Mouse (Mus musculus) neural tube, embryonic 14.5 days (tissue): ENCODE data around the gene Ankrd13a. TPM values are rescaled to one million over a fixed set of nuclear protein-coding genes. Genes with fewer than 3 reads are reported as not detected.

Experiments
- ATAC-seq: fragments of 200-750 bp; cut with Nextera tagmentation; 2 replicates; pipeline ENCODE4 v1.8.0; 2017; ENCODE audit warnings: low read depth, mild to moderate bottlenecking, moderate TSS enrichment, moderate library complexity
- H3K27ac ChIP-seq: fragments of 300-500 bp; sonication (generic); 2 replicates; pipeline ENCODE4 v1.5.1; 2014; ENCODE audit warnings: low read depth, mild to moderate bottlenecking, control low read depth, low read length, moderate library complexity, mixed read lengths
- H3K27me3 ChIP-seq: fragments of 300-500 bp; sonication (generic); 2 replicates; pipeline ENCODE4 v1.6.1; 2014; ENCODE audit warnings: low read length; ENCODE audit not compliant: control insufficient read depth, insufficient read depth
- H3K36me3 ChIP-seq: fragments of 300-500 bp; sonication (generic); 2 replicates; pipeline ENCODE4 v1.6.1; 2014; ENCODE audit warnings: low read length, mixed read lengths; ENCODE audit not compliant: control insufficient read depth, insufficient read depth
- H3K4me1 ChIP-seq: fragments of 300-500 bp; sonication (generic); 2 replicates; pipeline ENCODE4 v1.6.1; 2014; ENCODE audit warnings: low read length; ENCODE audit not compliant: control insufficient read depth, insufficient read depth
- H3K4me2 ChIP-seq: fragments of 300-500 bp; sonication (generic); 2 replicates; pipeline ENCODE4 v1.6.1; 2014; ENCODE audit warnings: mild to moderate bottlenecking, low read depth, low read length, control low read depth
- H3K4me3 ChIP-seq: fragments of 300-500 bp; sonication (generic); 2 replicates; pipeline ENCODE4 v1.5.1; 2014; ENCODE audit warnings: low read depth, low read length, control low read depth, mixed read lengths
- H3K9ac ChIP-seq: fragments of 300-500 bp; sonication (generic); replicated peaks from 2 replicates; pipeline ENCODE4 v1.6.1; 2014; ENCODE audit warnings: low read depth, mild to moderate bottlenecking, control low read depth, low read length, mixed read lengths
- H3K9me3 ChIP-seq: fragments of 300-500 bp; sonication (generic); 2 replicates; pipeline ENCODE4 v1.6.1; 2016; ENCODE audit warnings: low read length; ENCODE audit not compliant: control insufficient read depth
- WGBS: fragments of 180-500 bp; shearing (Covaris S2); extraction: QIAGEN DNeasy Blood & Tissue Kit; methylation state at CpG from one replicate; pipeline ENCODE4 v1.1.7; 2014; 5-methylcytosine and 5-hydroxymethylcytosine counted together
- polyA plus RNA-seq: library from polyadenylated mRNA; unstranded; fragments of >200 nt; fragmentation: Nextera tagmentation; extraction: Ambion mirVana; gene quantifications from 2 replicates; pipeline ENCODE4 v1.2.1, GENCODE M21; 2014

Gene Ankrd13a
- polyA plus RNA-seq, 1 experiment from 2014 or later = 38.8 TPM

GRCm38 (mm10) chr5:114807893-114808292, 33.4 kb downstream of the Ankrd13a start:
- Histone ChIP-seq H3K4me1 (0 out of 2 replicates have a peak, but pooled peaks cover 8% of the 10 kb centered on the region), H3K27me3 (no peaks in the 10 kb centered on the region), H3K27ac (no peak overlapping the region), H3K9me3 (no peaks in the 10 kb centered on the region), H3K4me2 (no peak overlapping the region), H3K36me3 (peaks cover 16% of the 10 kb centered on the region; the same call in 1 of the 2 replicates), H3K9ac (no peak overlapping the region), H3K4me3 (no peak overlapping the region)
- 76% methylated on average over 6 of the region's 6 CpGs for WGBS
- ATAC-seq = no peak

GRCm38 (mm10) chr5:114808385-114808784, 33.9 kb downstream of the Ankrd13a start:
- Histone ChIP-seq H3K27ac (no peak overlapping the region), H3K4me1 (0 out of 2 replicates have a peak, but pooled peaks cover 8% of the 10 kb centered on the region), H3K4me2 (no peak overlapping the region), H3K4me3 (no peak overlapping the region), H3K9me3 (no peaks in the 10 kb centered on the region), H3K27me3 (no peaks in the 10 kb centered on the region), H3K9ac (no peak overlapping the region), H3K36me3 (peaks cover 16% of the 10 kb centered on the region; the same call in 1 of the 2 replicates)
- 87% methylated on average over 8 of the region's 8 CpGs for WGBS
- no peak for ATAC-seq

GRCm38 (mm10) chr5:114809181-114809756, 34.8 kb downstream of the Ankrd13a start:
- Histone ChIP-seq H3K4me2 (no peak overlapping the region), H3K36me3 (peaks cover 12% of the 10 kb centered on the region; the same call in 1 of the 2 replicates), H3K9ac (no peak overlapping the region), H3K27me3 (no peaks in the 10 kb centered on the region), H3K4me3 (no peak overlapping the region), H3K9me3 (no peaks in the 10 kb centered on the region), H3K27ac (no peak overlapping the region), H3K4me1 (0 out of 2 replicates have a peak, but pooled peaks cover 8% of the 10 kb centered on the region)
- no peak for ATAC-seq
- 77% methylated on average over 10 of the region's 10 CpGs for whole genome bisulfite sequencing

GRCm38 (mm10) chr5:114809826-114810225, 35.3 kb downstream of the Ankrd13a start:
- ATAC-seq = no peak
- Histone ChIP-seq H3K4me1 (0 out of 2 replicates have a peak, but pooled peaks cover 8% of the 10 kb centered on the region), H3K9ac (no peak overlapping the region), H3K27ac (no peak overlapping the region), H3K36me3 (peaks cover 7% of the 10 kb centered on the region; the same call in 1 of the 2 replicates), H3K4me3 (no peak overlapping the region), H3K9me3 (no peaks in the 10 kb centered on the region), H3K27me3 (no peaks in the 10 kb centered on the region), H3K4me2 (no peak overlapping the region)
- WGBS = 94% methylated on average over 5 of the region's 5 CpGs

GRCm38 (mm10) chr5:114813525-114814181, 39.2 kb downstream of the Ankrd13a start:
- peak overlapping the region; percentile 95 for H3K27ac ChIP-seq
- peak overlapping the region; percentile 84 for H3K4me3 ChIP-seq
- ATAC-seq = peak; percentile 97
- no peaks in the 10 kb centered on the region for H3K9me3 ChIP-seq
- H3K9ac ChIP-seq = peak overlapping the region; percentile 83
- WGBS = under 1% methylated on average over 49 of the region's 50 CpGs
- peak overlapping the region; percentile 61 for H3K4me2 ChIP-seq
- H3K36me3 ChIP-seq = no peaks in the 10 kb centered on the region; the same call in 1 of the 2 replicates
- H3K4me1 ChIP-seq = 0 out of 2 replicates have a peak, but pooled peaks cover 8% of the 10 kb centered on the region
- H3K27me3 ChIP-seq = no peaks in the 10 kb centered on the region

GRCm38 (mm10) chr5:114816599-114816998, 42.1 kb downstream of the Ankrd13a start:
- H3K4me2 ChIP-seq = no peak overlapping the region
- H3K4me1 ChIP-seq = 0 out of 2 replicates have a peak, but pooled peaks cover 8% of the 10 kb centered on the region
- ATAC-seq = no peak
- H3K27ac ChIP-seq = no peak overlapping the region
- WGBS = 60% methylated on average over 6 of the region's 6 CpGs
- no peaks in the 10 kb centered on the region for H3K27me3 ChIP-seq
- H3K4me3 ChIP-seq = no peak overlapping the region
- H3K9me3 ChIP-seq = no peaks in the 10 kb centered on the region
- no peak overlapping the region for H3K9ac ChIP-seq
- H3K36me3 ChIP-seq = no peaks in the 10 kb centered on the region

- Histone ChIP-seq H3K36me3 (no peaks in the 10 kb centered on the region), H3K27me3 (peaks cover 2% of the 10 kb centered on the region; the same call in 1 of the 2 replicates), H3K9me3 (no peaks in the 10 kb centered on the region), H3K4me2 (no peak overlapping the region), H3K4me3 (no peak overlapping the region), H3K9ac (no peak overlapping the region), H3K27ac (no peak overlapping the region), H3K4me1 (no peaks in the 10 kb centered on the region)
- WGBS = 74% methylated on average over 10 of the region's 11 CpGs
- ATAC-seq = no peak
Observed at GRCm38 (mm10) chr5:114818124-114818523, 43.6 kb downstream of the Ankrd13a start.

- WGBS = 6% methylated on average over 53 of the region's 53 CpGs
- ATAC-seq = peak; percentile 90
Observed at GRCm38 (mm10) chr5:114822796-114823688, 48.6 kb downstream of the Ankrd13a start, which contains the start of gene 1500011B03Rik. 1500011B03Rik (minus strand) TSS chr5:114823468.

More at GRCm38 (mm10) chr5:114822796-114823688, 48.6 kb downstream of the Ankrd13a start, which contains the start of gene 1500011B03Rik:
- peak within 1 kb of the TSS; percentile 53 for H3K4me2 ChIP-seq
- no peaks in the 10 kb centered on the region for H3K9me3 ChIP-seq
- H3K4me3 ChIP-seq = peak within 1 kb of the TSS; percentile 67
- no peaks in the 10 kb centered on the region for H3K36me3 ChIP-seq
- H3K9ac ChIP-seq = peak within 1 kb of the TSS; percentile 84
- peaks cover 3% of the 10 kb centered on the region; the same call in 1 of the 2 replicates for H3K4me1 ChIP-seq
- H3K27ac ChIP-seq = peak within 1 kb of the TSS; percentile 78
- peaks cover 3% of the 10 kb centered on the region; the same call in 1 of the 2 replicates for H3K27me3 ChIP-seq
